Mouse (Mus musculus): Measurements from ENCODE around the gene Slc30a7. TPM values are rescaled to one million over a fixed set of nuclear protein-coding genes. Genes with fewer than 3 reads are reported as not detected.

Gene Slc30a7
- 12.4 and 19.5 TPM in 2 replicates for polyA plus RNA-seq (2012; rRNA removed; ENCODE audit: low replicate concordance)

GRCm38 (mm10) chr3:116006978-116007940 lies at the start of gene Slc30a7, which contains the start of gene Extl2:
Gene Slc30a7, minus strand, starts transcription at chr3:116007406.
Gene Extl2, plus strand, starts transcription at chr3:116007462.

Other genes starting within 250 kb of the Slc30a7 start
- 6.9 and 9.1 TPM in 2 replicates for gene Dph5, start 119.6 kb downstream of the Slc30a7 start, polyA plus RNA-seq (2012; rRNA removed; ENCODE audit: low replicate concordance)
- gene Extl2, start 56 bp upstream of the Slc30a7 start, polyA plus RNA-seq (2012; rRNA removed; ENCODE audit: low replicate concordance): 8.4 and 17.0 TPM in 2 replicates
- 7.3 and 8.4 TPM in 2 replicates for gene Vcam1, start 122.3 kb upstream of the Slc30a7 start, polyA plus RNA-seq (2012; rRNA removed; ENCODE audit: low replicate concordance)
- gene Gpr88, start 246.1 kb upstream of the Slc30a7 start, polyA plus RNA-seq (2012; rRNA removed; ENCODE audit: low replicate concordance): 0.21 and 1.1 TPM in 2 replicates

Measured in subcutaneous adipose tissue, adult 2 months (tissue).